Mouse (Mus musculus) gastrocnemius, adult 8-10 months (tissue): Measurements from ENCODE around the gene Phc2. TPM values are rescaled to one million over a fixed set of nuclear protein-coding genes. Genes with fewer than 3 reads are reported as not detected.

Source experiments
- DNase-seq, 2 experiments: peaks; one replicate each; pipeline ENCODE4 v3.0.0; 2022; ENCODE audit warnings: low spot score in 2 of 2
- total RNA-seq, 4 experiments: library from RNA; stranded (reverse); gene quantifications; 2 replicates each; pipeline ENCODE4 v1.2.4; 2022

The Phc2 gene
- total RNA-seq, 4 experiments from 2014 or later, result 12.3 to 18.1 (median 14.6) TPM

GRCm38 (mm10) chr4:128782037-128782436 lies 127.5 kb downstream of the Phc2 start:
- DNase-seq, result no peak

GRCm38 (mm10) chr4:128782645-128783044 lies 128.1 kb downstream of the Phc2 start:
- no peak for DNase-seq

GRCm38 (mm10) chr4:128784950-128785631 lies 130.6 kb downstream of the Phc2 start:
- no peak for DNase-seq

GRCm38 (mm10) chr4:128785921-128786654 lies 131.6 kb downstream of the Phc2 start:
- no peak for DNase-seq

GRCm38 (mm10) chr4:128787023-128787939 lies 132.8 kb downstream of the Phc2 start:
- DNase-seq, result no peak

- no peak for DNase-seq
Observed at GRCm38 (mm10) chr4:128788108-128788507, 133.6 kb downstream of the Phc2 start.

- no peak for DNase-seq
Observed at GRCm38 (mm10) chr4:128789646-128790045, 135.1 kb downstream of the Phc2 start.

GRCm38 (mm10) chr4:128793710-128794109 lies 139.2 kb downstream of the Phc2 start:
- no peak for DNase-seq

GRCm38 (mm10) chr4:128794198-128794597 lies 139.7 kb downstream of the Phc2 start:
- no peak for DNase-seq

- DNase-seq, result no peak
Observed at GRCm38 (mm10) chr4:128795596-128795995, 141.1 kb downstream of the Phc2 start.

GRCm38 (mm10) chr4:128796788-128797187 lies 142.3 kb downstream of the Phc2 start:
- DNase-seq, result no peak

- no peak for DNase-seq
Observed at GRCm38 (mm10) chr4:128801675-128802465, 147.4 kb downstream of the Phc2 start.

Other genes with a start within 250 kb of the Phc2 start
- gene Zscan20, start 44.6 kb upstream of the Phc2 start, total RNA-seq, result 1 to 10 TPM; 2.3 to 4.7 (median 3.2) TPM
- not detected for gene Tlr12, start 36.1 kb upstream of the Phc2 start, total RNA-seq
- not detected for gene A3galt2, start 100.7 kb downstream of the Phc2 start, total RNA-seq
- gene Zfp362, start 151.3 kb downstream of the Phc2 start, total RNA-seq, result 1 to 10 TPM; 7.9 to 9.0 (median 8.6) TPM
- under 1 TPM; 0.36 to 0.67 (median 0.45) TPM for gene Trim62, start 228.9 kb downstream of the Phc2 start, total RNA-seq